Mouse (Mus musculus): Measurements from ENCODE around the gene Gm21943.
"Not testable (repeated sequence)": the region's sequence is repeated elsewhere in the genome, so short reads cannot be mapped to it uniquely, and the experiment has no call there.

Gm21943 gene

DNA sequence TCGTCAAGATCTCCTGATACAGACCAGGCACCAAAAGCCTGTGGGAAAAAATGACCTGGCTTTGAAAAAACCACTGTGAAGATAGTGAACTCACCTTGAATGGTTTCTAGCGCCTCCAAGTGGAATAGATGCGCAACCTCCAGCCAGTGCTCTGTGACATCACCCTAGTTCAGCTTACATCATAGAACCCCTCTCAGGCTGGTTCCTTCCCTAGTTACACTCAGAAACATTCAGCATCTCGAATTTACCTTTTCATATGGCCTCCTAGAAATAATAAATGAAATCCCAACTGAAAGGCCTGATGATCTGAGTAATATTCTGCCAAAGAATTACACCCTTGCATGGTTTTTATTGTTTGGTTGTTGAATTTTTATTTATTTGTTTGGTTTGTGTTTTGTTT, at the start of gene Gm21943:
Gene Gm21943 (minus strand): TSS at position 101 of the 400 bp plus-strand sequence.
- not testable (repeated sequence) for DNase-seq (ENCODE audit: low spot score)
